Mouse (Mus musculus) neural tube, embryonic 15.5 days (tissue): ENCODE data around the gene Wdr18. TPM values are rescaled to one million over a fixed set of nuclear protein-coding genes. Genes with fewer than 3 reads are reported as not detected.

Experiments used
- ATAC-seq: fragments of 200-750 bp; cut with Nextera tagmentation; 2 replicates; pipeline ENCODE4 v1.8.0; 2017; ENCODE audit warnings: mild to moderate bottlenecking, moderate TSS enrichment, moderate library complexity; ENCODE audit not compliant: low FRiP score
- H3K27ac ChIP-seq: fragments of 300-500 bp; sonication (generic); replicated peaks from 2 replicates; pipeline ENCODE4 v1.5.1; 2015; ENCODE audit warnings: mild to moderate bottlenecking, inconsistent platforms
- H3K27me3 ChIP-seq: fragments of 300-500 bp; sonication (generic); replicated peaks from 2 replicates; pipeline ENCODE4 v1.6.1; 2015; ENCODE audit warnings: inconsistent platforms
- H3K36me3 ChIP-seq: fragments of 300-500 bp; sonication (generic); 2 replicates; pipeline ENCODE4 v1.6.1; 2015; ENCODE audit warnings: inconsistent platforms
- H3K4me1 ChIP-seq: fragments of 300-500 bp; sonication (generic); 2 replicates; pipeline ENCODE4 v1.6.1; 2015; ENCODE audit warnings: inconsistent platforms
- H3K4me2 ChIP-seq: fragments of 300-500 bp; sonication (generic); 2 replicates; pipeline ENCODE4 v1.6.1; 2015; ENCODE audit warnings: inconsistent platforms, mild to moderate bottlenecking, moderate library complexity
- H3K4me3 ChIP-seq: fragments of 300-500 bp; sonication (generic); replicated peaks from 2 replicates; pipeline ENCODE4 v1.5.1; 2015; ENCODE audit warnings: mild to moderate bottlenecking, inconsistent platforms
- H3K9ac ChIP-seq: fragments of 300-500 bp; sonication (generic); replicated peaks from 2 replicates; pipeline ENCODE4 v1.6.1; 2015; ENCODE audit warnings: mild to moderate bottlenecking, inconsistent platforms
- H3K9me3 ChIP-seq: fragments of 300-500 bp; sonication (generic); replicated peaks from 2 replicates; pipeline ENCODE4 v1.6.1; 2016; ENCODE audit warnings: inconsistent platforms
- WGBS: fragments of 180-500 bp; shearing (Covaris S2); methylation state at CpG from one replicate; pipeline ENCODE4 v1.1.7; 2015; ENCODE audit warnings: mixed read lengths; 5-methylcytosine and 5-hydroxymethylcytosine counted together
- polyA plus RNA-seq: library from polyadenylated mRNA; unstranded; fragments of >200 nt; fragmentation: Nextera tagmentation; extraction: Ambion mirVana; gene quantifications from 2 replicates; pipeline ENCODE4 v1.2.1, GENCODE M21; 2015

Gene Wdr18
- polyA plus RNA-seq, 1 experiment from 2014 or later, result 94.4 TPM

- ATAC-seq, result peak; percentile 81
- WGBS, result under 1% methylated on average over 45 of the region's 49 CpGs
- peak within 1 kb of the TSS; percentile 96 for H3K4me2 ChIP-seq
Observed at GRCm38 (mm10) chr10:79984195-79984816, 24.4 kb downstream of the Wdr18 start, which contains the start of gene Tmem259. Tmem259 (minus strand) TSS chr10:79984330.

GRCm38 (mm10) chr10:79984871-79985270 is 24.9 kb downstream of the Wdr18 start:
- Histone ChIP-seq H3K27ac (peak overlapping the region; percentile 98), H3K4me1 (peaks cover 65% of the 10 kb centered on the region), H3K9ac (peak overlapping the region; percentile 79), H3K4me3 (peak overlapping the region; percentile 61), H3K4me2 (peak overlapping the region; percentile 96), H3K36me3 (no peaks in the 10 kb centered on the region), H3K9me3 (no peaks in the 10 kb centered on the region), H3K27me3 (peaks cover 28% of the 10 kb centered on the region)
- WGBS, result 0% methylated on average over 22 of the region's 22 CpGs
- peak; percentile 95 for ATAC-seq

More at GRCm38 (mm10) chr10:79984195-79984816, 24.4 kb downstream of the Wdr18 start, which contains the start of gene Tmem259:
- peak within 1 kb of the TSS; percentile 98 for H3K27ac ChIP-seq
- H3K9me3 ChIP-seq, result no peaks in the 10 kb centered on the region
- peaks cover 23% of the 10 kb centered on the region for H3K27me3 ChIP-seq
- H3K4me1 ChIP-seq, result peaks cover 65% of the 10 kb centered on the region
- H3K36me3 ChIP-seq, result peaks cover 1% of the 10 kb centered on the region; the same call in 1 of the 2 replicates
- peak within 1 kb of the TSS; percentile 79 for H3K9ac ChIP-seq
- peak within 1 kb of the TSS; percentile 61 for H3K4me3 ChIP-seq

GRCm38 (mm10) chr10:79985334-79986231 is 25.6 kb downstream of the Wdr18 start:
- peak overlapping the region; percentile 61 for H3K4me3 ChIP-seq
- WGBS, result 2% methylated on average over 35 of the region's 35 CpGs
- H3K27ac ChIP-seq, result peak overlapping the region; percentile 98
- no peaks in the 10 kb centered on the region for H3K9me3 ChIP-seq
- H3K9ac ChIP-seq, result peak overlapping the region; percentile 62
- H3K4me1 ChIP-seq, result peaks cover 61% of the 10 kb centered on the region
- H3K27me3 ChIP-seq, result peaks cover 32% of the 10 kb centered on the region
- peak; percentile 26; the same call in 1 of the 2 replicates for ATAC-seq
- peak overlapping the region; percentile 96 for H3K4me2 ChIP-seq
- H3K36me3 ChIP-seq, result no peaks in the 10 kb centered on the region

GRCm38 (mm10) chr10:79986232-79986878 is 26.4 kb downstream of the Wdr18 start:
- Histone ChIP-seq H3K9ac (peak overlapping the region; percentile 62), H3K9me3 (no peaks in the 10 kb centered on the region), H3K4me3 (peak overlapping the region; percentile 61), H3K4me2 (peak overlapping the region; percentile 96), H3K27ac (peak overlapping the region; percentile 98), H3K36me3 (no peaks in the 10 kb centered on the region), H3K4me1 (peaks cover 54% of the 10 kb centered on the region), H3K27me3 (peaks cover 38% of the 10 kb centered on the region)
- 46% methylated on average over 6 of the region's 6 CpGs for WGBS
- ATAC-seq, result no peak

- Histone ChIP-seq H3K36me3 (0 out of 2 replicates have a peak, but pooled peaks cover 2% of the 10 kb centered on the region), H3K9me3 (no peaks in the 10 kb centered on the region), H3K9ac (no peak overlapping the region; the same call in 1 of the 2 replicates), H3K4me3 (peak overlapping the region; percentile 45; the same call in 1 of the 2 replicates), H3K27me3 (peaks cover 38% of the 10 kb centered on the region), H3K27ac (peak overlapping the region; percentile 35; the same call in 1 of the 2 replicates), H3K4me2 (peak overlapping the region; percentile 62), H3K4me1 (peaks cover 48% of the 10 kb centered on the region)
- ATAC-seq, result no peak
- 2% methylated on average over 11 of the region's 11 CpGs for WGBS
Observed at GRCm38 (mm10) chr10:79986963-79987362, 27.0 kb downstream of the Wdr18 start.

GRCm38 (mm10) chr10:79987771-79988505 is 28.0 kb downstream of the Wdr18 start:
- Histone ChIP-seq H3K9me3 (no peaks in the 10 kb centered on the region), H3K4me3 (peak overlapping the region; percentile 45), H3K4me2 (peak overlapping the region; percentile 62), H3K27ac (peak overlapping the region; percentile 64), H3K36me3 (0 out of 2 replicates have a peak, but pooled peaks cover 2% of the 10 kb centered on the region), H3K4me1 (peaks cover 40% of the 10 kb centered on the region), H3K27me3 (peaks cover 38% of the 10 kb centered on the region), H3K9ac (peak overlapping the region; percentile 46)
- no peak for ATAC-seq
- 13% methylated on average over 27 of the region's 27 CpGs for WGBS

- H3K9me3 ChIP-seq, result no peaks in the 10 kb centered on the region
- peaks cover 33% of the 10 kb centered on the region for H3K4me1 ChIP-seq
- H3K27me3 ChIP-seq, result peaks cover 38% of the 10 kb centered on the region
- 1% methylated on average over 59 of the region's 59 CpGs for WGBS
- H3K9ac ChIP-seq, result peak within 1 kb of the TSS; percentile 46
- peak within 1 kb of the TSS; percentile 64 for H3K27ac ChIP-seq
- H3K36me3 ChIP-seq, result 0 out of 2 replicates have a peak, but pooled peaks cover 2% of the 10 kb centered on the region
- ATAC-seq, result no peak
- H3K4me2 ChIP-seq, result peak within 1 kb of the TSS; percentile 62
- H3K4me3 ChIP-seq, result peak within 1 kb of the TSS; percentile 45
Observed at GRCm38 (mm10) chr10:79988506-79989271, 28.7 kb downstream of the Wdr18 start, which contains the start of gene Cnn2. Cnn2 (plus strand) TSS chr10:79988584.

- no peak overlapping the region for H3K9ac ChIP-seq
- no peaks in the 10 kb centered on the region for H3K9me3 ChIP-seq
- H3K4me2 ChIP-seq, result peak overlapping the region; percentile 62
- H3K4me3 ChIP-seq, result peak overlapping the region; percentile 45
- no peak for ATAC-seq
- no peak overlapping the region for H3K27ac ChIP-seq
- peaks cover 38% of the 10 kb centered on the region for H3K27me3 ChIP-seq
- H3K4me1 ChIP-seq, result peaks cover 33% of the 10 kb centered on the region
- H3K36me3 ChIP-seq, result 0 out of 2 replicates have a peak, but pooled peaks cover 2% of the 10 kb centered on the region
- 31% methylated on average over 8 of the region's 8 CpGs for WGBS
Observed at GRCm38 (mm10) chr10:79989272-79989786, 29.4 kb downstream of the Wdr18 start.

GRCm38 (mm10) chr10:79989870-79990269 is 29.9 kb downstream of the Wdr18 start:
- Histone ChIP-seq H3K36me3 (0 out of 2 replicates have a peak, but pooled peaks cover 2% of the 10 kb centered on the region), H3K27ac (no peak overlapping the region), H3K4me1 (peaks cover 33% of the 10 kb centered on the region), H3K9ac (no peak overlapping the region), H3K4me2 (peak overlapping the region; percentile 62), H3K4me3 (peak overlapping the region; percentile 45), H3K27me3 (peaks cover 38% of the 10 kb centered on the region), H3K9me3 (no peaks in the 10 kb centered on the region)
- 18% methylated on average over 15 of the region's 15 CpGs for WGBS
- no peak for ATAC-seq

GRCm38 (mm10) chr10:79991099-79991498 is 31.1 kb downstream of the Wdr18 start:
- WGBS, result 58% methylated on average over 12 of the region's 12 CpGs
- H3K27me3 ChIP-seq, result peaks cover 38% of the 10 kb centered on the region
- H3K9me3 ChIP-seq, result no peaks in the 10 kb centered on the region
- no peak for ATAC-seq
- H3K9ac ChIP-seq, result no peak overlapping the region
- H3K4me3 ChIP-seq, result no peak overlapping the region
- H3K36me3 ChIP-seq, result 0 out of 2 replicates have a peak, but pooled peaks cover 2% of the 10 kb centered on the region
- peaks cover 31% of the 10 kb centered on the region for H3K4me1 ChIP-seq
- H3K27ac ChIP-seq, result no peak overlapping the region
- H3K4me2 ChIP-seq, result no peak overlapping the region
